Mouse (Mus musculus): ENCODE measurements around the gene Hist1h1d.
"Not testable (repeated sequence)": the region's sequence is repeated elsewhere in the genome, so short reads cannot be mapped to it uniquely, and the experiment has no call there.

The Hist1h1d gene

DNA sequence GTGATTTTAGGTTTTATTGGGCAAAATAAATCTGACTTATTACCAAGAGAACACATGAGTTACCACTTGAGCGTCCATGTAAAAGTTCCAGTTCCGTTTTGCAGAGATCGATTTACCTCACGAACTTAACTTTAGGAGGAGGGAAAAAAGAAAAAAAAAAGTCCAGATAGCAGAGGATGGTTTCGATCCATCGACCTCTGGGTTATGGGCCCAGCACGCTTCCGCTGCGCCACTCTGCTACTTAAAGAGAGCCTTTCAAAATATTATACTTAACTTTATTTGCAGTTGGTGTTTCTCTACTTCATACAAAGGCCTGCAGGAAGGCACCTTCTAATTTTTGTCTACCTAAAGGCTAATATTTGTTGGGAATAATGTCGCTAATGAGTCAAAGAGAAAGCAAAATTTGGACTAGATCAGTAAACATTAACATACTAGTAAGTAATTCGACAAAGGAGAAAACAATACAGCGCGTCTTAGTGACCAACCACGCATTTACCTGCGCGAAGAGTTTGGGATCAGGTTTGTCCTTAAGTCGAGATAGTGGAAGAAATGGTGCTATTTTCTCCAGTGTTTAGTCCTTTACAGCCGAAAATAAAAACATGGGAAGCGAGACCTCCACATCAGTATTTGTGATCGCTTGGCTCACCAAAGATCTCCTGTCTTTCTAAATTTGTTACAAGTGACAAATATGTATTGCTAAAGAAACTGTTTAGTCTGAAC, 22.7 kb upstream of the Hist1h1d start:
- DNase-seq (ENCODE audit: low spot score), result peak; percentile 52

DNA sequence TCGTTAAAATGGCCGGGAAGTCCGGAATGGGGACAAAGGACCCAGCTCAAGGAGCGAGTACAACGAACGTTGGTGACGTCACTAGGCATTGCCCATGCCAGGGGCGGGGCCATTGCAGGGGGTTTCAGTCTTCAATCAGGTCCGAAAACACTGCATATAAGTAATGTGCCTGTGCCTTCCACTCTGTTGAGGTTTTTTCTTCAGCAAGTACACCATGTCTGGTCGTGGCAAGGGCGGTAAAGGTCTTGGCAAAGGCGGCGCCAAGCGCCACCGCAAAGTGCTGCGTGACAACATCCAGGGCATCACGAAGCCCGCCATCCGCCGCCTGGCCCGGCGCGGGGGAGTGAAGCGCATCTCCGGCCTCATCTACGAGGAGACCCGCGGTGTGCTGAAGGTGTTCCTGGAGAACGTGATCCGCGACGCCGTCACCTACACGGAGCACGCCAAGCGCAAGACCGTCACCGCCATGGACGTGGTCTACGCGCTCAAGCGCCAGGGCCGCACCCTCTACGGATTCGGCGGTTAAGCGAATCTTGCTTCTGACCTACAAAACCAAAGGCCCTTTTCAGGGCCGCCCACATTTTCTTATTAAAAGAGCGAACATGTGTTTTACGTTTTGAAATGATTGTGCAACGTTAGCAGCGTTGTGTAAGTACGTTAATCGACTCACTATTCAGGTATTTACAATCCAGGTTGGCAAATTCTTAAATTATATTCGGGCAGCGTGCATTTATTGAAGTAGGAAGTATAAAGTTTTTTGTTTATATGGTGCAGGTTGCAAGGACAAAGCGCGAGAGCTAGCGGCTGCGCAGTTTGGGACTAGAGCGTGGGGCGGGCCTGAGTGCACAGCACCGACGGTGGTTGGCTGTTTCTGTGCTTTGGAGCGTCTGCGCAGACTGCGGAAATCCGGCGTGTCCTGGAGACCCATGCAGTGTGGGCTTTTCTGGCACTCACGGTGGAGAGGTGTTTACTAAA, 21.9 kb upstream of the Hist1h1d start, which contains the start of gene Hist1h4h:
Hist1h4h (plus strand) TSS at position 150 of the 975 bp plus-strand sequence.
- DNase-seq (ENCODE audit: low spot score), result peak; percentile 92

DNA sequence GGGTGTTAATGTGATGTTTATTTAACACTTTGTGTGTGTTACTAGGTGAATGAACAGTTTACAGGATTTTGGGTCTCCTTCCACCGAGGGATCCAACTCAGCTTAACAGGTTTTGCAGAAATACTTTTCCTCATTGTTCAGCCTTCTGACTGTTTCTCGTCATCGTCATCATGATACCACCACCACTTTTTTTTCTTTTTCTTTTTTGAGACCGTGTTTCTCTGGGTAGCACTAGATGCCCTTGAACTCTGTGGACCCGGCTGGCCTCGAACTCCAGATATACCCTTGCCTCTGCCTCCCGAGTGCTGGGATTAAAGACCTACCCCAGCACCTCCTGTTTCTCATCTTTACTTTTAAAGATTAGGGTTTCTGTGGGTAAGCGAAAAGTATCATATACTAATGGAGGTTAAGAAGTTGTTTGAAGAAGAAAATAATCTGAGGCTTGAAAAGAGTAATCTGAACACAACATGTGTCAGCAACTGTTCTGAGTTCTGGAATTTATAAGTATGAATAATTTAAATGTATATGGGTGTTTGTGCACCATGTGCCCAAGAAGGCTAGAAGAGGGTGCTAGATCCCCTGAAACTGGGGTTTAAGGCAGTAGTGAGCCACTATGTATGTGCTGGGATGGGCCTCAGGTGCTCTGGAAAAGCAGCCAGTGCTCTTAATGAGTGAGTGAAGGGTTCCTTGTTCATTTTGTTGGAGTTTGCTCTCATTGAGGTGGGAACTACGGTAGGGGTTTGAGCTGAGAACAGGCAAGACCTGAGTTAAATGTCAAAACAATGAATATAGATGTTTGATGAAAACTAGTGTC, 20.6 kb upstream of the Hist1h1d start:
- no peak for DNase-seq (ENCODE audit: low spot score)

DNA sequence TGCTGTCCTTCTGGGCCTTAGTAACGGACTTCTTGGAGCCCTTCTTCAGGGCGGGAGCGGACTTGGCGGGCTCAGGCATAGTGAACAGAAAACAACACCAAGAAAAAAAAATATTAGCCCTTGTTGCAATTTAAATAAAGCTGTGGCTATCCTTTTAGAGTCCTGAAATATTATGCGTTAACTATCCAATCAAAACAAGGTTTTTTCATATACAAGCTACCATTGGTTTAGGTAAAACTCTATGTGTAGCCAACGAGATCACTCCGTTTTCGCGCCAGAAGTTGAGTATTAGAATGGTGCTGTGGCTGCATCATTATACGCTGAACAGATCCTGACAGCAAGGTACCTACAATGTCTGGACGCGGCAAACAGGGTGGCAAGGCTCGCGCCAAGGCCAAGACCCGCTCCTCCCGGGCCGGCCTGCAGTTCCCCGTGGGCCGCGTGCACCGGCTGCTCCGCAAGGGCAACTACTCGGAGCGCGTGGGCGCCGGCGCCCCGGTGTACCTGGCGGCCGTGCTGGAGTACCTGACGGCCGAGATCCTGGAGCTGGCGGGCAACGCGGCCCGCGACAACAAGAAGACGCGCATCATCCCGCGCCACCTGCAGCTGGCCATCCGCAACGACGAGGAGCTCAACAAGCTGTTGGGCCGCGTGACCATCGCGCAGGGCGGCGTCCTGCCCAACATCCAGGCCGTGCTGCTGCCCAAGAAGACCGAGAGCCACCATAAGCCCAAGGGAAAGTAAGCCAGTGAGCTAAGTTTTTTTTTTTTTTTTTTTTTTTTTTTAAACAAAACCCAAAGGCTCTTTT, 19.3 kb upstream of the Hist1h1d start, which contains the start of gene Hist1h2af:
Hist1h2af (plus strand) TSS at position 347 of the 808 bp plus-strand sequence.
- DNase-seq (ENCODE audit: low spot score), result peak; percentile 40

DNA sequence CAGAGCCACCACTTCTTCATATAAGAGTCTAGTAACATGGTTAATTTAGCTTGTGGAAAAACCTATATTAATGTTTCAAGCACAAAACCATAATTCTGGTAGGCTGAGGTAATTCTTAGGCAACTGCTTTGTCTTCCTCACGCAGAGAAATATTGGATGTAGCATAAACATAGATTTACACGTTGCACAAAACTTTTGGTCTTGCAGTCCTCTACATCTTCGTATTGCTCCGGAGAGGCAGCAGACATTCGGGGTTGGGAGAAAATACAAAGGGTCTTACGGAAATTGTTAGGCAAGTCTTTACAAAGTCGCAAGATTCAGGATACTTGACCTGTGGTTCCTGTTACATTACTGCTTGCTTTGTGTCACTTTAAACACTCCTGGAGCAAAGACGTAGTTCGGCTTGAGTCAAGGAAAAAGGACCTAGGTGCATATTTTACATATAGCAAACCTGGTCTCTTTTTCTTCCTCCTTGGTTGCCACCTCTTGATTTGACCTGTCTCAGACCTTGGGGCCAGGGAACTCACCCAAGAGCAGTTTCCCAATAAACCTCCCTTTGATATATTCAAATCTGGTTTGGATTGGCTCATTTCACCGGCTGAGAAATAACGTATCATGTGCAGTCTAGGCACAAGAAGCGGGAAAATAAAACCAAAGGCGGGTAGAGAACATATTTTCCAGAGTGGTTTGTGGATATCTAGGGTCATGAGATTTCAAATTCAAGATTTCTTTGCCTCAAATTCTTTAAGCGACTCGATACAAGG, 18.5 kb upstream of the Hist1h1d start:
- DNase-seq (ENCODE audit: low spot score), result no peak

DNA sequence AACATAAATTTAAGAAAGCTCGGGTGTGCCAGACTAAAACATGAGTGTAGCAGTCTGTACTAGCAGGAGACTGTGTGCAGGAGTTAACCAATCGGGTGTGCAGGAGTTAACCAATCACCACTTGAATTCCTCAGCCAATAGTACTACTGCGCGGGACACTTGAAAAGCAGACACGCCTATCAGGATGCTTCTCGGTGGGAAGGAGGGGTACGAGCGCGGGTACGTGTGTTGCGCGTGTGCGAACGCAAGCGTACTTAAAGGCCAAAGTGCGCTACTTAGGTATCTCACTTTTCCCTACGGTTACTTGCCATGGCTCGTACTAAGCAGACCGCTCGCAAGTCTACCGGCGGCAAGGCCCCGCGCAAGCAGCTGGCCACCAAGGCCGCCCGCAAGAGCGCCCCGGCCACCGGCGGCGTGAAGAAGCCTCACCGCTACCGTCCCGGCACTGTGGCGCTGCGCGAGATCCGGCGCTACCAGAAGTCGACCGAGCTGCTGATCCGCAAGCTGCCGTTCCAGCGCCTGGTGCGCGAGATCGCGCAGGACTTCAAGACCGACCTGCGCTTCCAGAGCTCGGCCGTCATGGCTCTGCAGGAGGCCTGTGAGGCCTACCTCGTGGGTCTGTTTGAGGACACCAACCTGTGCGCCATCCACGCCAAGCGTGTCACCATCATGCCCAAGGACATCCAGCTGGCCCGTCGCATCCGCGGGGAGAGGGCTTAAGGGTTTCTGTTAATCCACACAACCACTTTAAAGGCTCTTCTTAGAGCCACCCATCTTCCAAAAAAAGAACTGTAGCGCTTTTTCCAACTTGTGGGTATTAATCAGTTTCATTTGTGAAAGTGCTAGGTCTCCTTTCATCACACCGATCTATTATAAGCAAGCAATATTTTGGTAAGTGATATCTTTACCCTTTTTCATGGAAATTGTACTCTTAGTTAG, 17.7 kb upstream of the Hist1h1d start, which contains the start of gene Hist1h3g:
Hist1h3g (plus strand) TSS at position 286 of the 939 bp plus-strand sequence.
- DNase-seq (ENCODE audit: low spot score), result peak; percentile 61

DNA sequence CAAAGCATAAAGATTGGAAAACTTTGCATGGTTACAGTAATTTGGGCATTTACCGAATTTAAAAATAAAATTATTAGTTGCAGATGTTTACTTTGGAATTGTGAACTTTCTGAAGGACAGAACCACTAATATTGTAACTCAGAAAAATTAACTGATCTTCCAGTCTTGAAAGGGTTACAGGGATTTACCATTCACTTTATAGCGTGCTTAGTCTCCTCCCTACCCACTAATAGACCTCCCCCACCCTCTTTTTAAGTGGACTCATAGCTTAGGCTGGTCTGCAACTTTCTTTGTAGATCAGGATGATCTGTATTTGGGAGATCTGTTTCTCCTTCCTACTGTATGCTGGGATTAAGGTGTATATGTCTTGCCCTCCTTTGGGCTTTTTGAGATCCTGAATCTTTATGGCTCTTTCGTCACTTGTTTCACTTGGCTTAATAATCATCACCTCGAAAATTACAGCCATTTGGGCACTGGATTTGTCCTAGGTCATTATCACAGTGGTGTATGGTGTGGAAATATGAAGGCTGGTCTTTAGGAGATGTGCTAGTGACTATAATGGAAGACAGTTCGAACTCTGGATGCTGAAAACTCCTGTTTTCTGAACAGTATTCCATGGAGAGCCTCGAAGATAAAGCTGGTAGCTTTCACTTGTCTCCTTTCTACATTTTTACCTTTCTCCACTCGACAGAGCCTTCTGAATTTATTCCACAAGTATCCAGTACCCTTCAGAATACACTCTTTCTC, 16.8 kb upstream of the Hist1h1d start:
- no peak for DNase-seq (ENCODE audit: low spot score)

DNA sequence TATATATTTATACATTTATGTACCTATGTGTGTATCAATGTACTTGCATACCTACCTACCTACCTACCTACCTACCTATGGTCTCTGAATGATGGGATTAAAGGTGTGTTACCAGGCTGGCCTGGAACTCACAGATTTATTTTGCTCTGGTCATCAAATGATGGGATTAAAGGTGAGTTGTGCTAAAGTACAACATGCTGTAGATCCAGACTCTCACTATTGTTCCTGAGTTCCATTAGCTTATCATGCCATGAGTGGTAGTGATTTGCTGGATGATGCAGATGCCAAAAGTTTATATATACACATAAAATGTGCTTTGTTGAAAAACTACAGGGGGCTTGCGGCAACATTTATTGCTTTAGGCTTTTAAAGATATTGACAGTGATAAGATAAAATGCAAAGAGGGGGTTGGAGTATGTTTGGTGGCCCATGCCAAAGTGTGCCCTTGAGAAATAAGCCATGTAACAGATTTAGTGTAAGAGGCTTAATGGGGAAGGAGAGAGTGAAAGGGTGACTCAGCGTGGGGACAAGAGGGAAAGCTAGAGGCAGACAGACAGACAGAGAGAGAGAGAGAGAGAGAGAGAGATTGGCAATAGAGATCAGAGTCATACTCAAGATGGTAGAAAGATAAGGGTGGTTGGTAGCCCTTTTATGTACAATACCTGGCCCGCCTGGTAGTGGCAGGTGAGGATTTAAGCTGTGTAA, 15.9 kb upstream of the Hist1h1d start:
- no peak for DNase-seq (ENCODE audit: low spot score)

DNA sequence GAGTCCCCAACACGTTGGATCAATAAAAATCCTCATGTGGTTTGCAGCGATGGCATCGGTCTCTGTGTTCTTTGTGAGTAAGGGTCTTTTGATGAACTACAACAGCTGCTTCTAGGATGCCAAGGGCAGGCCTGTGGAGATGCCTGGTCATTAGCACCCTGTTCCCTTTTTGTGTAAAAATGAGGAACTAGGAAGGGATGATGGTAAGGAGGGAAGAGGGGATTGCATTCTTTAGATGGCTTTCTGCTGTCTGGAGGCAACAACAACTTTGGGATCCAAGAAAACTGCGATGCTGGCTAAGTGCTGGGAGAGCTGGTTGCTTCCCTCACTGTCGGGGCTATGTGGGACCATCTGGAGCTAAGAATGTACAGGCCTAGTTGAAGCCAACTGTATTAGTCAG, 14.8 kb upstream of the Hist1h1d start:
- DNase-seq (ENCODE audit: low spot score), result no peak

DNA sequence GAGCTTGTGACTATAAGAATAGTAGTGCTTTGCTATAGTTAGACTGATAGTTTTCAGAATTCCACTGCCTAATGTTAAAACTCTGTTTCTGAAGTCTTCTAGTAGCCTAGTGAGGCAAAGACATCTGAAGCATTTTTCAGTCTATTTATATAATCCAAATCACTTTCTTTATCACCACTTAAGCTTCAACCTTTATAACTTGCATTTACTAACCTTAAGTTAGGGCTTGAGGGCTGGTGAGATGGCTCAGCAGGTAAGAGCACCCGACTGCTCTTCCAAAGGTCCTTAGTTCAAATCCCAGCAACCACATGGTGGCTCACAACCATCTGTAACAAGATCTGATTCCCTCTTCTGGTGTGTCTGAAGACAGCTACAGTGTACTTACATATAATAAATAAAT, 13.2 kb upstream of the Hist1h1d start:
- not testable (repeated sequence) for DNase-seq (ENCODE audit: low spot score)

DNA sequence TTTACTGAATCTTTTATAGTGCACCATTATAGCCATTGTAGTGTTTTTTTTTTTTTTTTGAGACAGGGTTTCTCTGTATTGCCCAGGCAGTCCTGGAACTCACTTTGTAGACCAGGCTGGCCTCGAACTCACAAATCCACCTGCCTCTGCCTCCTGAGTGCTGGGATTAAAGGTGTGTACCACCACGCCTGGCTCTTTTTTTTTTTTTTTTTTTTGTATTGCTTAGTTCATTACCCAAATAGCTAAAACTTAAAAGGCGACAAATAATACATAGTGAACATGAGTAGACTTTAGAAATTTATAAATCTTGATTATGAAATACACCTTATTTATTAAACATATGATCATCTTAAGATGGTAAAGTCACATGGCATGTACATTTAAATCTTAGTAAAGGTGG, 11.6 kb upstream of the Hist1h1d start:
- no peak for DNase-seq (ENCODE audit: low spot score)

DNA sequence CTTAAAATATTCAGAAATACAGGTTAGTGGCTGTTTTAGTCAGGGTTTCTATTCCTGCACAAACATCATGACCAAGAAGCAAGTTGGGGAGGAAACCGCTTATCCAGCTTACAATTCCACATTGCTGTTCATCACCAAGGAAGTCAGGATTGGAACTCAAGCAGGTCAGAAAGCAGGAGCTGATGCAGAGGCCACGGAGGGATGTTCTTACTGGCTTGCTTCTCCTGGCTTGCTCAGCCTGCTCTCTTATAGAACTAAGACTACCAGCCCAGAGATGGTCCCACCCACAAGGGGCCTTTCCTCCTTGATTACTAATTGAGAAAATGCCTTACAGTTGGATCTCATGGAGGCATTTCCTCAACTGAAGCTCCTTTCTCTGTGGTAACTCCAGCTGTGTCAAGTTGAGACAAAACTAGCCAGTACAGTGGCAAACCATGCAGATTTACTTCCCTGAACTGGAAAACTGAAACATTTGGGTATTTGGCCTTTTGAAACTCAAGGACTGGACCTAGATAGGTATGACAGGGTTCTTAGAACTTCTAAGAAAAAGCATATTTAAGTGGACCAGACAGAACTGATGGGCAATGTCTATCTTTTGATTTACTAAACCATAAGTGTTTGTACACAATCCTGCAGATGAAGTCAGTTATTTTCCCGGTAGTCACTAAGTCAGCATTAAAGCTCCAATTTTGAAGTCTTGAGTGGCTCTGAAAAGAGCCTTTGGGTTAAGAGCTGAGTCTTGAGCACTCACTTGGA, 10.7 kb upstream of the Hist1h1d start:
- DNase-seq (ENCODE audit: low spot score), result not testable (repeated sequence)

DNA sequence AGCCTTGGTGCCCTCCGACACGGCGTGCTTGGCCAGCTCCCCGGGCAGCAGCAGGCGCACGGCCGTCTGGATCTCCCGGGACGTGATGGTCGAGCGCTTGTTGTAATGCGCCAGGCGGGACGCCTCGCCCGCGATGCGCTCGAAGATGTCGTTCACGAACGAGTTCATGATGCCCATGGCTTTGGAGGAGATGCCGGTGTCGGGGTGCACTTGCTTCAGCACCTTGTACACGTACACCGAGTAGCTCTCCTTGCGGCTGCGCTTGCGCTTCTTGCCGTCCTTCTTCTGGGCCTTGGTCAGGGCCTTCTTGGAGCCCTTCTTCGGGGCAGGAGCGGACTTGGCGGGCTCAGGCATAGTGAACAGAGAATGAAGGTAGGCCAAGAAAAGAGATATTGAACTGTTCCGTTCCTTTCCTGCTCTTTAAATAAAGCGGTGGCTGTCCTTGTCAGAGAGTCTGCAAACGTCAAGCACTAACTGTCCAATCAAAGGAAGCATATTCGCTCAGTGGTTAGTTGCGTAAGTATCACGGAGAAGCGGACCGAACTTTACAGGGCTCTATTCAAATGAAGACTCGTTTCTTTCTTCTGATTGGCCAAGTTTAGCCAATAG, 10.0 kb upstream of the Hist1h1d start, which contains the start of gene Hist1h2bh:
Hist1h2bh (minus strand) TSS at position 394 of the 609 bp plus-strand sequence.
- DNase-seq (ENCODE audit: low spot score), result not testable (repeated sequence)

DNA sequence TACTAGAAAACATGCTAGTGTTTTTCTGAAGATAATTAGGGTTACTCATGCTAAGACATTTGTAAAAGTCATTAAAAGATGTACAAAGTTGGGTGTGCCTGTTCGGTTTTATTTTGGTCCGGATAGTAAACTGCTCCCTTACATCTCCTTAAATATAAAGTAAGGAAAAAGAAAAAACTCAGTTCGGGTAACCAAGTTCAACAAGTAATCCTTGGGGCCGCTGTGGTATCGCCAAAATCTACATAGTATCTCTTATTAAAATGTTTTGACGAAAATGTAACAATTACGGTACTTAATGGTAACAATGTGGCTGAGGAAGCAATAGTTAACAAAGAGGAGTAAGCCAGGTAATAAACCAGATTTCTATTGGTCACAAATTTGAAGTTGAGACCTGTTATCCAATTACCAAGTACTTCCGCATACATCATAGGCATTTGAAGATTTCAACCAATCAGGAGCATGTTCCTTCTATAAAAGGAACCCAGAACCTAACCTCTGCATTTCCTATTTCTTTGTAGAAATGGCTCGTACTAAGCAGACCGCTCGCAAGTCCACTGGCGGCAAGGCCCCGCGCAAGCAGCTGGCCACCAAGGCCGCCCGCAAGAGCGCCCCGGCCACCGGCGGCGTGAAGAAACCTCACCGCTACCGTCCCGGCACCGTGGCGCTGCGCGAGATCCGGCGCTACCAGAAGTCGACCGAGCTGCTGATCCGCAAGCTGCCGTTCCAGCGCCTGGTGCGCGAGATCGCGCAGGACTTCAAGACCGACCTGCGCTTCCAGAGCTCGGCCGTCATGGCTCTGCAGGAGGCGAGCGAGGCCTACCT, 8.9 kb upstream of the Hist1h1d start, which contains the start of gene Hist1h3f:
Hist1h3f (plus strand) TSS at position 88 of the 822 bp plus-strand sequence.
- DNase-seq (ENCODE audit: low spot score), result peak; percentile 48

DNA sequence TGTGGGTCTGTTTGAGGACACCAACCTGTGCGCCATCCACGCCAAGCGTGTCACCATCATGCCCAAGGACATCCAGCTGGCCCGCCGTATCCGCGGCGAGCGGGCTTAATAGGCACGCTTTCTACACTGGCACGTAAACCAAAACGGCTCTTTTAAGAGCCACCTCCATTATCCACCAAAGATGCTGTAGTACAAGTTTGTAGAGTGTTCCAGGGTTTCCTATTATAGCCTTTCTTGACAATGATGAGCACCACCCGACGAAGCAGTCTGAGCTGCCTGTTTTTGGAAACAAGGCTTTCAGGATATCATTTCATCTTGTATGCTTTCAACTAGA, 8.3 kb upstream of the Hist1h1d start:
- not testable (repeated sequence) for DNase-seq (ENCODE audit: low spot score)
